Mouse (Mus musculus): ENCODE data around the gene Cox8b. TPM values are rescaled to one million over a fixed set of nuclear protein-coding genes. Genes with fewer than 3 reads are reported as not detected.

The Cox8b gene
- polyA plus RNA-seq, 1 experiment = 1.1 TPM

GRCm38 (mm10) chr7:140943356-140943755 is 43.1 kb upstream of the Cox8b start:
- Histone ChIP-seq H3K36me3 (ENCODE audit: control insufficient read depth, insufficient read depth, low read length) (peaks cover 9% of the 10 kb centered on the region), H3K27ac (ENCODE audit: insufficient read depth, low read depth, low read length) (no peak overlapping the region), H3K4me3 (ENCODE audit: low read depth, low read length) (no peak overlapping the region), H3K27me3 (ENCODE audit: control insufficient read depth, insufficient read depth, low read length) (no peaks in the 10 kb centered on the region), H3K4me1 (ENCODE audit: control insufficient read depth, insufficient read depth, insufficient read length, low read length) (peaks cover 8% of the 10 kb centered on the region)
- no peak for TF ChIP-seq POLR2A (IDR thresholded peaks at IDR 0.05; ENCODE audit: low read depth, low read length)
- no peak for TF ChIP-seq CTCF (IDR thresholded peaks at IDR 0.05; ENCODE audit: extremely low read depth, insufficient read length, insufficient replicate concordance, low read depth, low read length)
- 75% methylated on average over 4 of the region's 4 CpGs for WGBS

DNA sequence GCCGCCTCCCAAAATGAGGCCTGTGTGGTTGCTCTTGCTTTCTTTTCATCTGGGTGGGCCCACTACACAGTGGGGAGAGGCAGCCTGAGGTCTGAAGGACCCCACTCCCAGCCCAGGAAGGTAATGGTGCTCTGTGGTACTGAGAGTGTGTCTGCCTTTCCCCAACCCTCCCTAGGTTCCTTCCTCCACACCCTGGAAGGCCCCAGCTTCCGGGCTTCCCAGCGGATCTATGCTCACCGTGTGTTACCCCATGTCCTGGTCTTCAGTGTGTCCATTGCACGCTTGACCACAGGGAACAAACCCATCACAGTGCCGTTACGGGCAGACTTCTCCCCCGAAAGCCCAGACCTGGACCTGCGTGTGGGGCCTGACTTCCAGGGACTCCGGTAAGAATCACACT is 42.6 kb upstream of the Cox8b start:
- no peaks in the 10 kb centered on the region for H3K27me3 ChIP-seq (ENCODE audit: control insufficient read depth, insufficient read depth, low read length)
- no peak overlapping the region for H3K4me3 ChIP-seq (ENCODE audit: low read depth, low read length)
- H3K27ac ChIP-seq (ENCODE audit: insufficient read depth, low read depth, low read length) = peak overlapping the region; percentile 85; the same call in 1 of the 2 replicates
- TF ChIP-seq CTCF (IDR thresholded peaks at IDR 0.05; ENCODE audit: extremely low read depth, insufficient read length, insufficient replicate concordance, low read depth, low read length) (no peak), POLR2A (IDR thresholded peaks at IDR 0.05; ENCODE audit: low read depth, low read length) (no peak)
- H3K36me3 ChIP-seq (ENCODE audit: control insufficient read depth, insufficient read depth, low read length) = peaks cover 9% of the 10 kb centered on the region
- 87% methylated on average over 10 of the region's 10 CpGs for WGBS
- H3K4me1 ChIP-seq (ENCODE audit: control insufficient read depth, insufficient read depth, insufficient read length, low read length) = peaks cover 8% of the 10 kb centered on the region

DNA sequence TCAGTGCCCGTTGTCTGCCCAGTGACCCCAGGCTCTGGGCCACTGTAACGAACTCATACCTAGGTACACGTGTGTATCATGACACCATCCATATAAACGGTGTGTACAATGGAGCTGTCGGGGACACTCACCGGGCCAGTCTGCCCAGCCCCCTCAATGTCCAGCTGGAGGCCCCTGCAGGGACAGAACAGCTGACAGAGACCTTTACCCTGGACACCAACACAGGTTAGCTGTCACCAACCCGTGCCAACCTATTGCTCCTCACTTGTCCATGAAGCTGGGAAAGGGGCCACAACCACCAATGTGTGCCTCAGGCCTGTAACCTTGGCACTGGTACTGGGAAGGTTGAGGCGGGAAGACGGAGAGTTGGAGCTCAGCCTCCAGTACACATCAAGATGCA is 42.1 kb upstream of the Cox8b start:
- Histone ChIP-seq H3K36me3 (ENCODE audit: control insufficient read depth, insufficient read depth, low read length) (peaks cover 9% of the 10 kb centered on the region), H3K4me1 (ENCODE audit: control insufficient read depth, insufficient read depth, insufficient read length, low read length) (peaks cover 8% of the 10 kb centered on the region), H3K4me3 (ENCODE audit: low read depth, low read length) (peak overlapping the region; percentile 68), H3K27ac (ENCODE audit: insufficient read depth, low read depth, low read length) (peak overlapping the region; percentile 85), H3K27me3 (ENCODE audit: control insufficient read depth, insufficient read depth, low read length) (no peaks in the 10 kb centered on the region)
- no peak for TF ChIP-seq POLR2A (IDR thresholded peaks at IDR 0.05; ENCODE audit: low read depth, low read length)
- TF ChIP-seq CTCF (IDR thresholded peaks at IDR 0.05; ENCODE audit: extremely low read depth, insufficient read length, insufficient replicate concordance, low read depth, low read length) = no peak
- WGBS = 32% methylated on average over 9 of the region's 9 CpGs

DNA sequence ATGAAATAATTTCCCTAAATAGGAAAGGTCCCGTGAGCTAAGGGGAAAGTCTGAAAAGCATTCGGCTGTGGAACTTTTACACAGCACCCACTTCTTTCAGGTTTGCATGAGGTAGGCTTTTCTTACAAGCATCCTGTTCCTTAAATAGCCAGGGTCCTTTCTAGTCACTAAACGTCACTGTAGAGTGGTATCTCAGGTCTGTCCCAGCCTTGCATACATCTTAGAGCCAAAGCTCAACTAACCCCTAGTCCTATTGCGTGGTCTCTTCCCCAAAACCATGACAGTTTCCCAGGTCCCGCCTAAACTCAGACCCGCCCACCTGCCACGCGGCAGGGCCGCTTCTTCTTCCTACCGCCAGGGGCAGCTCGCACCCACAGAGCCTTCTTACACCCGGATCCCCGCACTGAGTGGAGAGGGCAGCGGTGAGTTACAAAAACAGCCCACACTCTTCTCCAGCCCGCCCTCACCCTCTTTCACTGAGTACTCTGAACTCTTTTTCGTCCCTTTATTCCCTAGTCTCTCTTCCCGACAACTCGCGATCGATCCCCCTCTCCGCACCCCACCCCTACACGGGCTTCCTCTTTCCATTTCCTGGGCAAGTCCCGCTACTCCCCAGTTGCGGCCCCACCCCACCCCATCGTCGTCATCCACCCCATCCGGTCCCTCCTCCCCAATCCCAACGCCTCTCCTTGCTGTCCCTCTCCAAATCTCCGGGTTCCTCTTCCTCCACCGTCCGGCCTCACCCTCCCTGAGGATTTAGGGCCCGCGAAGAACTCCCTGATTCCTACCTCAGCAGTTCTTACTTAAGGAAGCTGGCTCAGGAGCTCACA is 41.2 kb upstream of the Cox8b start, which contains the start of gene Pgghg:
TSS of gene Pgghg (plus strand) at position 170 of the 830 bp plus-strand sequence.
- Histone ChIP-seq H3K27ac (ENCODE audit: insufficient read depth, low read depth, low read length) (peak within 1 kb of the TSS; percentile 85), H3K36me3 (ENCODE audit: control insufficient read depth, insufficient read depth, low read length) (peaks cover 9% of the 10 kb centered on the region), H3K4me1 (ENCODE audit: control insufficient read depth, insufficient read depth, insufficient read length, low read length) (peaks cover 8% of the 10 kb centered on the region), H3K4me3 (ENCODE audit: low read depth, low read length) (peak within 1 kb of the TSS; percentile 68), H3K27me3 (ENCODE audit: control insufficient read depth, insufficient read depth, low read length) (no peaks in the 10 kb centered on the region)
- TF ChIP-seq CTCF (IDR thresholded peaks at IDR 0.05; ENCODE audit: extremely low read depth, insufficient read length, insufficient replicate concordance, low read depth, low read length) (peak; percentile 95), POLR2A (IDR thresholded peaks at IDR 0.05; ENCODE audit: low read depth, low read length) (peak; percentile 39)
- WGBS = under 1% methylated on average over 33 of the region's 33 CpGs

DNA sequence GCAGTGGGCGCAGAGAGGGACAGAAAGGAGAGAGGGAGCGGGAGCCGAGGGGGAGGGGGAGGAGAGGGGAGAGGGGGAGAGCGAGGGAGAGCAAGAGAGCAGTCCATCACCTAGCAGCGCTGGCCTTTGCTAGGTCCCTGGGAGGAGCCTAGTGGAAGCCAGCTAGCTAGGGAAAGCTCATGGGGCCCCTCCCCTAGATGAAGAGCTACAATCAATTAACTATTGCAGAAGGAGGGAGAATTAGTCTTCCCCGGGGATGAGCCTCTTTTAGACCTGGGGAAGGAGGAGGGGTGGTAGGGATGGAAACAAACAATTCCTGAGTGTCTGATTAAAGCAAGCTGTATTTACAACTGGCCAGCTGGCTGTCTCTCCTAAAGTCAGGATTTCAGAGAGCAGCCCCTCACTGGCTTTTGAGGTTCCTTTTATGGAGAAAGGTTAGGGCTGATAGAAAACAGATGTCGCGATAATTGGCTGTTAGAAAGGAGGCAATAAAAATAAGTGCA is 39.5 kb upstream of the Cox8b start:
- no peaks in the 10 kb centered on the region for H3K27me3 ChIP-seq (ENCODE audit: control insufficient read depth, insufficient read depth, low read length)
- no peaks in the 10 kb centered on the region for H3K36me3 ChIP-seq (ENCODE audit: control insufficient read depth, insufficient read depth, low read length)
- H3K4me3 ChIP-seq (ENCODE audit: low read depth, low read length) = no peak overlapping the region
- H3K27ac ChIP-seq (ENCODE audit: insufficient read depth, low read depth, low read length) = peak overlapping the region; percentile 33; the same call in 1 of the 2 replicates
- H3K4me1 ChIP-seq (ENCODE audit: control insufficient read depth, insufficient read depth, insufficient read length, low read length) = peaks cover 11% of the 10 kb centered on the region
- WGBS = 31% methylated on average over 8 of the region's 8 CpGs
- no peak for TF ChIP-seq POLR2A (IDR thresholded peaks at IDR 0.05; ENCODE audit: low read depth, low read length)
- TF ChIP-seq CTCF (IDR thresholded peaks at IDR 0.05; ENCODE audit: extremely low read depth, insufficient read length, insufficient replicate concordance, low read depth, low read length) = no peak

GRCm38 (mm10) chr7:140938896-140939295 is 38.6 kb upstream of the Cox8b start:
- 81% methylated on average over 2 of the region's 2 CpGs for WGBS
- Histone ChIP-seq H3K36me3 (ENCODE audit: control insufficient read depth, insufficient read depth, low read length) (no peaks in the 10 kb centered on the region), H3K27ac (ENCODE audit: insufficient read depth, low read depth, low read length) (no peak overlapping the region), H3K27me3 (ENCODE audit: control insufficient read depth, insufficient read depth, low read length) (no peaks in the 10 kb centered on the region), H3K4me1 (ENCODE audit: control insufficient read depth, insufficient read depth, insufficient read length, low read length) (peaks cover 16% of the 10 kb centered on the region), H3K4me3 (ENCODE audit: low read depth, low read length) (no peak overlapping the region)
- TF ChIP-seq POLR2A (IDR thresholded peaks at IDR 0.05; ENCODE audit: low read depth, low read length) (no peak), CTCF (IDR thresholded peaks at IDR 0.05; ENCODE audit: extremely low read depth, insufficient read length, insufficient replicate concordance, low read depth, low read length) (no peak)

DNA sequence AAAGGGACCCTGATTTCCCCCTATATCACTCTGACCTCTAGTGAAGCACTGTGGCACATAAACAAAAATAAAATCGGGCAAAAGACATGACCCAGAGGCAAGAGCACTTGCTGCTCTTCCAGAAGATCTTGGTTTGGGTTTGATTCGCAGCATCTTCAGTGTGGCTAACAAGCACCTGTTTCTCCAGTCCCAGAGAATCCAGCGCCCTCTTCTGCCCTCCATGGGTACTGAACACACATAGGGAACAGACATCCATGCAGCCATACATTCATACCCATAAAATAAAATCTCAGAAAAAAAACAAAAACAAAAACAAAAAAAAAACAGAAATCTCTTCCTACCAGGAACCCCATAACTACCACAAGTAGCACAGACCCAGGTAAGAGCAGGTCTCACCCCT is 38.2 kb upstream of the Cox8b start:
- no peaks in the 10 kb centered on the region for H3K36me3 ChIP-seq (ENCODE audit: control insufficient read depth, insufficient read depth, low read length)
- TF ChIP-seq CTCF (IDR thresholded peaks at IDR 0.05; ENCODE audit: extremely low read depth, insufficient read length, insufficient replicate concordance, low read depth, low read length) (peak; percentile 30; the same call in 1 of the 2 replicates), POLR2A (IDR thresholded peaks at IDR 0.05; ENCODE audit: low read depth, low read length) (no peak)
- H3K27ac ChIP-seq (ENCODE audit: insufficient read depth, low read depth, low read length) = no peak overlapping the region
- peaks cover 16% of the 10 kb centered on the region for H3K4me1 ChIP-seq (ENCODE audit: control insufficient read depth, insufficient read depth, insufficient read length, low read length)
- WGBS = 63% methylated on average over 3 of the region's 3 CpGs
- H3K4me3 ChIP-seq (ENCODE audit: low read depth, low read length) = no peak overlapping the region
- no peaks in the 10 kb centered on the region for H3K27me3 ChIP-seq (ENCODE audit: control insufficient read depth, insufficient read depth, low read length)
